Mouse (Mus musculus) CH12.LX (cell line): ENCODE results near the gene BC048507.

Experiments
- CTCF ChIP-seq, 2 experiments: IDR thresholded peaks in 1 of 2; conservative IDR thresholded peaks in 1 of 2; 2 replicates each; pipeline ENCODE4 v1.5.1; 2011 to 2012; ENCODE audit warnings: low read depth in 2 of 2, low read length in 2 of 2, improper control_type of control experiment in 1 of 2, inconsistent platforms in 1 of 2, mild to moderate bottlenecking in 1 of 2, moderate library complexity in 1 of 2
- EP300 ChIP-seq: IDR thresholded peaks from 2 replicates; pipeline ENCODE4 v1.6.1; 2011; ENCODE audit warnings: low read length, improper control_type of control experiment
- MAX ChIP-seq: IDR thresholded peaks from 2 replicates; pipeline ENCODE4 v1.6.1; 2011; ENCODE audit warnings: low read length, improper control_type of control experiment
- POLR2A ChIP-seq: IDR thresholded peaks from 2 replicates; pipeline ENCODE4 v1.6.1; 2011; ENCODE audit warnings: low read depth, mild to moderate bottlenecking, improper control_type of control experiment, low read length

GRCm38 (mm10) chr13:67883966-67884365 is 20.8 kb downstream of the BC048507 start:
- TF ChIP-seq MAX (no peak), EP300 (no peak), POLR2A (no peak), CTCF (conservative IDR thresholded peaks at IDR 0.05 in 1 of 2, IDR thresholded peaks at IDR 0.05 in 1 of 2; ENCODE audit: low read depth in 2 of 2, low read length in 2 of 2) (no peak)
